8 mouse cellular contexts compared by ENCODE assay signal in the genomic region with DNA sequence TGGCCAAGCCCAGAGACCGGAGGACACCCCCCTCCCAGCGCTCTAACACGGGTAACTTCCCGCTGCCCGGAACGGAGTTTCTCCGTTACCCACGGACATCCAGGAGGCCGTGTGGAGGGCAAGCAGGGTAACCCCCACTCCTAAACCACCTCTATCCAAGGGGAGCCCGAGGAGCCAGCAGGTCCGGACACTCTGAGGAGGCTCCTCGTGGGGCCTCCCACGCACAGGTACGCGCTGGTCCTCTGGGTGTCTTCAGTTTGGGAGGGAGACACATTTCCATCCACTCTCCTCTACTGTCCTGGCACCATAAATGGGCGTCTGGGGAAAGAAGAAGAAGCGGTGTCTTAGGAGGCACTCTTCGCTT.
A peak's percentile ranks its signal among the peaks of the same experiment; 100 is the strongest.
DNase-seq lines count a peak whose midpoint lies in the region; ATAC-seq and TF ChIP-seq lines count a peak whose summit lies in the region.
"Had no signal": no experiment of that assay in that cellular context is flagged by ENCODE, and none has a peak within 500 bp of the region (broad histone marks: within the 10 kb centered on the region; RNA-seq: fewer than 3 reads in every experiment).

No protein-coding gene starts in this region.

- intact Hi-C loops in left cerebral cortex, adult 2 months (cut with DNase I), result loop anchor here (5.0 kb wide), 1 partner anchor 41 kb away; no protein-coding TSS in a partner anchor

- no peak; the same call in 1 of the 2 replicates for ATAC-seq in forebrain, embryonic 13.5 days
- no peak for ATAC-seq in limb, embryonic 15.5 days (ENCODE audit: insufficient number of reproducible peaks, low FRiP score, low TSS enrichment, low read depth)
- peak; percentile 35; the same call in 1 of the 2 replicates for ATAC-seq in stomach, embryonic 14.5 days (ENCODE audit: insufficient number of reproducible peaks, insufficient read depth, low FRiP score, low read depth)

- H3K36me3 ChIP-seq in forebrain, embryonic 13.5 days (ENCODE audit: poor library complexity, severe bottlenecking), result no peaks in the 10 kb centered on the region
- H3K36me3 ChIP-seq in limb, embryonic 15.5 days, result no peaks in the 10 kb centered on the region
- no peaks in the 10 kb centered on the region for H3K36me3 ChIP-seq in stomach, embryonic 14.5 days (ENCODE audit: control insufficient read depth, insufficient read depth, low read length)

- peaks cover 16% of the 10 kb centered on the region for H3K4me1 ChIP-seq in forebrain, embryonic 13.5 days
- peaks cover 13% of the 10 kb centered on the region for H3K4me1 ChIP-seq in limb, embryonic 15.5 days
- H3K4me1 ChIP-seq in stomach, embryonic 14.5 days (ENCODE audit: control insufficient read depth, insufficient read depth, low read length), result peaks cover 6% of the 10 kb centered on the region; the same call in 1 of the 2 replicates

- peak overlapping the region; percentile 95 for H3K27ac ChIP-seq in left cerebral cortex, adult 2 months
- no peak overlapping the region for H3K27ac ChIP-seq in forebrain, embryonic 13.5 days
- H3K27ac ChIP-seq in limb, embryonic 15.5 days, result no peak overlapping the region
- no peak overlapping the region for H3K27ac ChIP-seq in stomach, embryonic 14.5 days (ENCODE audit: low read length)
- H3K27ac ChIP-seq: macrophage had no signal

- H3K9me3 ChIP-seq in forebrain, embryonic 13.5 days (replicated peaks), result no peaks in the 10 kb centered on the region
- H3K9me3 ChIP-seq in limb, embryonic 15.5 days, result no peaks in the 10 kb centered on the region
- H3K9me3 ChIP-seq in stomach, embryonic 14.5 days (ENCODE audit: control insufficient read depth, low read depth, low read length), result no peaks in the 10 kb centered on the region

- H3K4me3 ChIP-seq in left cerebral cortex, adult 2 months, result peak overlapping the region; percentile 70
- peak overlapping the region; percentile 56 for H3K4me3 ChIP-seq in forebrain, embryonic 13.5 days
- H3K4me3 ChIP-seq in limb, embryonic 15.5 days, result peak overlapping the region; percentile 38
- H3K4me3 ChIP-seq in stomach, embryonic 14.5 days (ENCODE audit: low read depth, low read length), result peak overlapping the region; percentile 38

- peaks cover 33% of the 10 kb centered on the region for H3K27me3 ChIP-seq in forebrain, embryonic 13.5 days
- H3K27me3 ChIP-seq in limb, embryonic 15.5 days, result peaks cover 51% of the 10 kb centered on the region
- peaks cover 10% of the 10 kb centered on the region for H3K27me3 ChIP-seq in stomach, embryonic 14.5 days (ENCODE audit: control insufficient read depth, insufficient read depth, low read length)

- TF ChIP-seq CTCF in left cerebral cortex, adult 2 months (IDR thresholded peaks at IDR 0.05), result no peak

- DNase-seq in left cerebral cortex, adult 2 months (ENCODE audit: extremely low spot score in 1 of 2, low spot score in 2 of 2), result no peak
- DNase-seq in left cerebral cortex, adult 11 months (ENCODE audit: low spot score), result no peak
- no peak for DNase-seq in ovary, postnatal 10 days (ENCODE audit: low spot score)
- DNase-seq in cerebellum, adult 9-11 months, result no peak

- peak overlapping the region; percentile 75 for H3K9ac ChIP-seq in forebrain, embryonic 13.5 days
- H3K9ac ChIP-seq in limb, embryonic 15.5 days, result no peak overlapping the region
- H3K9ac ChIP-seq in stomach, embryonic 14.5 days (replicated peaks; ENCODE audit: low read depth, low read length), result no peak overlapping the region

- WGBS in forebrain, embryonic 13.5 days, result 1% methylated on average over 18 of the region's 18 CpGs
- WGBS in limb, embryonic 15.5 days, result 4% methylated on average over 18 of the region's 18 CpGs
- 4% methylated on average over 18 of the region's 18 CpGs for WGBS in stomach, embryonic 14.5 days

- peak overlapping the region; percentile 83 for H3K4me2 ChIP-seq in forebrain, embryonic 13.5 days
- H3K4me2 ChIP-seq in limb, embryonic 15.5 days, result peak overlapping the region; percentile 85
- H3K4me2 ChIP-seq in stomach, embryonic 14.5 days (replicated peaks; ENCODE audit: low read depth, low read length), result peak overlapping the region; percentile 93
